Mouse (Mus musculus) ES-E14 (cell line): ENCODE measurements around the gene Tbcc.

Experiments used
- HCFC1 ChIP-seq: IDR thresholded peaks from 2 replicates; pipeline ENCODE4 v1.6.1; 2012; ENCODE audit warnings: low read length, inconsistent platforms, borderline replicate concordance; ENCODE audit not compliant: insufficient read depth
- ZNF384 ChIP-seq: IDR thresholded peaks from 2 replicates; pipeline ENCODE4 v1.6.1; 2012; ENCODE audit warnings: low read depth, low read length, inconsistent platforms

- TF ChIP-seq ZNF384 (no peak), HCFC1 (no peak)
These were observed 25.8 kb upstream of the Tbcc start for GRCm38 (mm10) chr17:46864566-46865195.
